Mouse (Mus musculus) forebrain, embryonic 13.5 days (tissue): ENCODE measurements around the gene Tpsg1. TPM values are rescaled to one million over a fixed set of nuclear protein-coding genes. Genes with fewer than 3 reads are reported as not detected.

Experiments used
- ATAC-seq: fragments of 200-750 bp; cut with Nextera tagmentation; 2 replicates; pipeline ENCODE4 v1.8.0; 2017
- H3K27ac ChIP-seq: fragments of 300-500 bp; sonication (generic); 2 replicates; pipeline ENCODE4 v1.5.1; 2015; ENCODE audit warnings: inconsistent platforms, mild to moderate bottlenecking, moderate library complexity
- H3K27me3 ChIP-seq: fragments of 300-500 bp; sonication (generic); 2 replicates; pipeline ENCODE4 v1.6.1; 2015; ENCODE audit warnings: mild to moderate bottlenecking, inconsistent platforms
- H3K36me3 ChIP-seq: fragments of 300-500 bp; sonication (generic); 2 replicates; pipeline ENCODE4 v1.6.1; 2015; ENCODE audit warnings: mild to moderate bottlenecking, inconsistent platforms; ENCODE audit not compliant: poor library complexity, severe bottlenecking
- H3K4me1 ChIP-seq: fragments of 300-500 bp; sonication (generic); 2 replicates; pipeline ENCODE4 v1.6.1; 2015; ENCODE audit warnings: inconsistent platforms
- H3K4me2 ChIP-seq: fragments of 300-500 bp; sonication (generic); 2 replicates; pipeline ENCODE4 v1.6.1; 2015; ENCODE audit warnings: inconsistent platforms, mild to moderate bottlenecking, moderate library complexity
- H3K4me3 ChIP-seq: fragments of 300-500 bp; sonication (generic); 2 replicates; pipeline ENCODE4 v1.5.1; 2015; ENCODE audit warnings: mild to moderate bottlenecking, inconsistent platforms
- H3K9ac ChIP-seq: fragments of 300-500 bp; sonication (generic); 2 replicates; pipeline ENCODE4 v1.6.1; 2015; ENCODE audit warnings: mild to moderate bottlenecking, inconsistent platforms
- H3K9me3 ChIP-seq: fragments of 300-500 bp; sonication (generic); replicated peaks from 2 replicates; pipeline ENCODE4 v1.6.1; 2016; ENCODE audit warnings: inconsistent platforms
- WGBS: fragments of 180-500 bp; shearing (Covaris S2); methylation state at CpG from one replicate; pipeline ENCODE4 v1.1.7; 2015; 5-methylcytosine and 5-hydroxymethylcytosine counted together
- polyA plus RNA-seq: library from polyadenylated mRNA; unstranded; fragments of >200 nt; fragmentation: Nextera tagmentation; extraction: Ambion mirVana; gene quantifications from 2 replicates; pipeline ENCODE4 v1.2.1, GENCODE M21; 2015

Gene Tpsg1
- 0.66 and 1.0 TPM in 2 replicates for polyA plus RNA-seq

- Histone ChIP-seq H3K4me1 (no peaks in the 10 kb centered on the region), H3K4me3 (no peak within 1 kb of the TSS), H3K27ac (no peak within 1 kb of the TSS), H3K9ac (no peak within 1 kb of the TSS), H3K36me3 (no peaks in the 10 kb centered on the region), H3K4me2 (no peak within 1 kb of the TSS), H3K27me3 (0 out of 2 replicates have a peak, but pooled peaks cover 12% of the 10 kb centered on the region), H3K9me3 (no peaks in the 10 kb centered on the region)
- WGBS: 77% methylated on average over 3 of the region's 3 CpGs
- no peak for ATAC-seq
These were observed at the start of gene Tpsg1 for GRCm38 (mm10) chr17:25368973-25369372. Gene Tpsg1 (plus strand): TSS chr17:25369273.

- Histone ChIP-seq H3K4me1 (no peaks in the 10 kb centered on the region), H3K27me3 (no peaks in the 10 kb centered on the region), H3K9me3 (no peaks in the 10 kb centered on the region), H3K4me2 (no peak overlapping the region), H3K27ac (no peak overlapping the region), H3K36me3 (no peaks in the 10 kb centered on the region), H3K4me3 (no peak overlapping the region), H3K9ac (no peak overlapping the region)
- 92% methylated on average over 8 of the region's 8 CpGs for WGBS
- ATAC-seq: no peak
These were observed 48.3 kb upstream of the Tpsg1 start for GRCm38 (mm10) chr17:25320819-25321218.

DNA sequence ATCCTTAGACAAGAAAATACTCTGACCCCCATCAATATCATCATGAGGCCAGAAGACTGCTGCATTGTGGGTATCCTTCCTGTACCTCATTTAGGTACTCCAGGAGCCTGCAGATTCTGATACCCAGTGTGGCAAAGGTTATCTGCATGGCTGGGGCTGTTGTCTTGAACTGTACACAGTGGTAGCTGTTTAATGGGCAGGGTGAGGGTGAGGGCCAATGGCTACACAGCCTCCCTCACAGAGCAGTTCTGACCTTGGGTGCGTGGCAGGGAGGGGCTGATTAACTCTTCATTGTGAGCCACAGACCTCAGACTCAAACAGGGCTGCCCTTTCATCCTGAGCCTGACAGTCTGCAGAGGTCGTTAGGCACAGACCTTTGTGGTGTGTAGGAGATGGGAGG is 46.1 kb upstream of the Tpsg1 start:
- Histone ChIP-seq H3K27me3 (no peaks in the 10 kb centered on the region), H3K27ac (no peak overlapping the region), H3K36me3 (no peaks in the 10 kb centered on the region), H3K4me2 (no peak overlapping the region), H3K4me1 (no peaks in the 10 kb centered on the region), H3K9me3 (no peaks in the 10 kb centered on the region), H3K4me3 (no peak overlapping the region), H3K9ac (no peak overlapping the region)
- ATAC-seq: no peak
- 16% methylated on average over 2 of the region's 2 CpGs for WGBS

GRCm38 (mm10) chr17:25332321-25332720 is 36.8 kb upstream of the Tpsg1 start:
- Histone ChIP-seq H3K9ac (no peak overlapping the region), H3K4me2 (no peak overlapping the region), H3K36me3 (no peaks in the 10 kb centered on the region), H3K27me3 (peaks cover 33% of the 10 kb centered on the region), H3K27ac (no peak overlapping the region), H3K9me3 (no peaks in the 10 kb centered on the region), H3K4me1 (no peaks in the 10 kb centered on the region), H3K4me3 (no peak overlapping the region)
- ATAC-seq: no peak
- 85% methylated on average over 9 of the region's 9 CpGs for WGBS

DNA sequence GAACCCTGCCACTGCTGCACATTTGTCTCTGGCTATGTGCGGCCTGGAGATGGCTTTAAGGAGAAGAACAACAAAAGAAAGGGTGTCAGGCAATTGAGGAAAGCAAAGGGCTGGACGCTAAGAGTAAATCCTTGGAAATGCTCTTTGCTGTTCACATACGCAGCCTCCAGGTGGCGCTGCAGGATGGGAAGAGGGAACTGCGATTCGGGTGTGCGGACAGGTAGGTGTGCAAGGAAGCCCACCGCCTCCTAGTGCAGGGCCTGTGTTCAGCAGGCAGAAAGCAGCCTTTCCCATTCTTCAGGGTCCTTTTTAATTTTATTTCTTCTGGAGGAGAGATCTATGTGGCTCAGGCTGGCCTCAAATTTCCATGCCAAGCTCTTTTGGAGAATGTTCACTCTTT is 35.1 kb upstream of the Tpsg1 start:
- Histone ChIP-seq H3K4me3 (no peak overlapping the region), H3K4me1 (no peaks in the 10 kb centered on the region), H3K9ac (no peak overlapping the region), H3K4me2 (no peak overlapping the region), H3K36me3 (no peaks in the 10 kb centered on the region), H3K27ac (no peak overlapping the region), H3K9me3 (no peaks in the 10 kb centered on the region), H3K27me3 (peaks cover 30% of the 10 kb centered on the region)
- no peak for ATAC-seq
- 3% methylated on average over 8 of the region's 8 CpGs for WGBS

DNA sequence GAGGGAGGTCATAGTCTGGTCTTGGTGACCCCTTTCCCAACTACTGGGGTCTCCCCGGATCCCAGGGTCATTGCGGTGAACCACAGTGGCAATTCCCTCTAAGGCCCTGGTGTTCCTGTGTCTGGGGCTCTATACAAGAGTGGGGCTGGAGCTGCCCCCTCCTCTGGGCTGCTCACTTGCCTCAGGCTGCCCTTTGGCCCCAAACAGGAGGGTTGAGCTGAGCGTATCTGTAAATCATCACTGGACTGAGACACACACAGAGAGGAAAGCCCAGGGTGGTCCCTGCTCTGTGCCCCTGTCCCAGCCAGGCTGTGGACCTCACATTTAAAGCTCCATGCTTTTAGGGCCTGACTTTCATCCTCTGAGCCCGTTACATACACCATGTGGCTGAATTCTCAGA is 30.9 kb upstream of the Tpsg1 start:
- H3K27ac ChIP-seq: no peak overlapping the region
- no peaks in the 10 kb centered on the region for H3K9me3 ChIP-seq
- no peaks in the 10 kb centered on the region for H3K4me1 ChIP-seq
- no peak overlapping the region for H3K4me3 ChIP-seq
- H3K9ac ChIP-seq: no peak overlapping the region
- H3K27me3 ChIP-seq: peaks cover 13% of the 10 kb centered on the region; the same call in 1 of the 2 replicates
- WGBS: 84% methylated on average over 4 of the region's 4 CpGs
- no peak for ATAC-seq
- no peak overlapping the region for H3K4me2 ChIP-seq
- H3K36me3 ChIP-seq: no peaks in the 10 kb centered on the region

DNA sequence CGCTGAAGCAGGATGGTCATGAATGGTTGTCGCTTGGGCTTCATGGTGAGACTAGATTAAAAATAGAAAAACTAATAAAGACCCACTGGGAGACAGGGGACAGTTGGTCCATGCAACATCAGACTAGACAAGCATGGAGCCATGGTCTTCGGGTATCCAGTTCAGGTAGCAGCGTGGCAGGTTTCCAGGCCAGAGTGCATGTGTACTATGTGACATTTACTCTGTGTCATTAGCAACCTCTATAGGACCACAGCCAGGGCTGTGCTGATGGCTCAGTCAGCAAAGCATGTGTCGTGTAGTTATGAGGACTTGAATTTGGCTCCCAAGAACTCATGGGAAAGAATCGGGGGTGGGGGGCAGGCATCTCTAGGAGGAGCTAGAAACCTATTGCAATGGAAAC is 29.1 kb upstream of the Tpsg1 start:
- Histone ChIP-seq H3K4me3 (no peak overlapping the region), H3K4me2 (no peak overlapping the region), H3K27me3 (peaks cover 3% of the 10 kb centered on the region; the same call in 1 of the 2 replicates), H3K9ac (no peak overlapping the region), H3K4me1 (no peaks in the 10 kb centered on the region), H3K27ac (no peak overlapping the region), H3K36me3 (no peaks in the 10 kb centered on the region), H3K9me3 (no peaks in the 10 kb centered on the region)
- no peak for ATAC-seq
- 84% methylated on average over 6 of the region's 6 CpGs for WGBS

DNA sequence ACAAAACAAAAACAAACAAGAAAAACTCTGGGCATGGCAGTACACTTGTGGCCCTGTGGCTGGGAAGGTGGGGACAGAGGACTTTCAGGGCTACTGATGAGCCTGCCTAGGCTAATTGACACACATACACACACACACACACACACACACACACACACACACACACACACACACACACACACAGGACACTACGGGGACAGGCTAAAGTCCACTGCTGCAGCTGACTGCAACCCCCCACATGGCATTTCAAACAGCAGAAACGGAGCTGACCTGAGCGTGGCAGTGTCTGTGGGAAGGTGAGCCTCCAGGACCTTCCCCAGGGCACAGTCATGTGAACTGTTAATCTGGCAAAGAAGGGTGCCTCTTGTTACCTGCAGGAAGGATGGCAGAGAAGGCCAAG is 27.6 kb upstream of the Tpsg1 start:
- no peak for ATAC-seq
- H3K36me3 ChIP-seq: no peaks in the 10 kb centered on the region
- H3K9ac ChIP-seq: no peak overlapping the region
- H3K27me3 ChIP-seq: no peaks in the 10 kb centered on the region
- no peak overlapping the region for H3K4me2 ChIP-seq
- WGBS: 65% methylated on average over 3 of the region's 3 CpGs
- H3K4me1 ChIP-seq: no peaks in the 10 kb centered on the region
- H3K27ac ChIP-seq: no peak overlapping the region
- H3K4me3 ChIP-seq: no peak overlapping the region
- no peaks in the 10 kb centered on the region for H3K9me3 ChIP-seq

DNA sequence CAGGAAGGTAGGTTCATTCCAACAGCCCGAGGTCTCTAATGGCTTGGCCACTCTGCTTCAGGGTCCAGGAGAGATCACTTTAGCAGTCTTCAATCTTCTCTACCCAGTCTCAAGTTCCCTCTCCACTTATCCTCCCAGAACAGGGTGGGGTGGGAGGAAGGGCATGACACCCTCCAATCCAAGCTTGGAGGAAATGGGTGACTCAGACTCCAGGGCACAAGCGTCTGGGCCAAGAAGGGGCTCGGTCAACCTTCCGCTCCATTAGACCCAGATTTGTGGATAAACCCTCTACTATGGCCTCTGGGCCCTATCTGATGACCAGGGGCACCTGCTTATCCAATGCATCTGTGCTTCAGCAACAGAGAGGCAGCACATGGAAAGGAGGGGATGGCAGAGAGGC is 23.6 kb upstream of the Tpsg1 start, which contains the start of gene Tpsab1:
Gene Tpsab1 (minus strand): TSS at position 101 of the 400 bp plus-strand sequence.
- Histone ChIP-seq H3K4me1 (no peaks in the 10 kb centered on the region), H3K4me3 (no peak within 1 kb of the TSS), H3K27ac (no peak within 1 kb of the TSS), H3K9ac (no peak within 1 kb of the TSS), H3K27me3 (0 out of 2 replicates have a peak, but pooled peaks cover 4% of the 10 kb centered on the region), H3K9me3 (no peaks in the 10 kb centered on the region), H3K36me3 (no peaks in the 10 kb centered on the region), H3K4me2 (no peak within 1 kb of the TSS)
- ATAC-seq: no peak
- WGBS: 92% methylated on average over 4 of the region's 4 CpGs

DNA sequence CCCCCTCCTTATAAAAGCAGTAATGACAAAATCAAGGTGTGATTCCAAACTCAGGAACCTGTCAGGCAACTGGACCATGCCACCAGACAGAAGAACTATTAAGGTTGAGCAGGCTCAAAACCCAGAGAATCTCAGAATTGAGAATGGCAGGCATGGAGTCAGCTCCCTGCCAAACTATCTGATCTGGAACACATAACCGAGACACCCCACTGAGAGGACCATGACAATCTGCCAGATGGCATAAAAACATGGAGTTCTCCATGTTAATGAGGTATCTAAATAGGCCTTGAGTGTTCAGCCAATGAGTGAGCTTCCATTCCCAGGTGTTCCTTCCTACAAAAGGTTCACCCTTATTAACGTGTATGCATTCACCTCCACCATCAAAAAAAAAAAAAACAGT is 7.8 kb upstream of the Tpsg1 start:
- Histone ChIP-seq H3K9me3 (no peaks in the 10 kb centered on the region), H3K4me1 (no peaks in the 10 kb centered on the region), H3K27ac (no peak overlapping the region), H3K9ac (no peak overlapping the region), H3K36me3 (no peaks in the 10 kb centered on the region), H3K4me3 (no peak overlapping the region), H3K4me2 (no peak overlapping the region), H3K27me3 (peaks cover 3% of the 10 kb centered on the region; the same call in 1 of the 2 replicates)
- no peak for ATAC-seq
- WGBS: 72% methylated on average over 2 of the region's 2 CpGs

DNA sequence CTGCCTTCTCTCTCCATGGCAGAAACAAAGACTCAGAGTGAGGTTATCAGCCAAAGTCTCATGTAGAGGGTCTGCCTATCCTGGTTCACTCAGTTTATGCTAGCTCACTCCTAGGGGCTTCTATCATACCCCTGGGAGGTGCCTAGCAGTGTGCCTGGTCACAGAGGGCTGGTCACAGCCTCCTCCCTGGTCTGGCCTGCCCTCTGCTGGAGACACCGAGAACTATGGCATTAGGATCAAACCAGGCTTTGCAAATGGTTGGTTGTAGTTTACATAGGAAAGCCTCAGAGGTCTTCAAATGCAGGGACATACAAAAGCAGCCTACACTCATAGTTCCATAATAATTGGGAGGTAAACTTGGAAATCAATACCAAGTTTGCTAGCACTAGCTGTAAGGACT is 5.3 kb upstream of the Tpsg1 start:
- H3K27ac ChIP-seq: no peak overlapping the region
- no peaks in the 10 kb centered on the region for H3K9me3 ChIP-seq
- no peak overlapping the region for H3K4me3 ChIP-seq
- H3K4me1 ChIP-seq: no peaks in the 10 kb centered on the region
- H3K4me2 ChIP-seq: no peak overlapping the region
- peaks cover 3% of the 10 kb centered on the region; the same call in 1 of the 2 replicates for H3K27me3 ChIP-seq
- no peak for ATAC-seq
- H3K36me3 ChIP-seq: no peaks in the 10 kb centered on the region
- no peak overlapping the region for H3K9ac ChIP-seq
- WGBS: 4% methylated on average over 1 of the region's 1 CpGs

- Histone ChIP-seq H3K4me1 (no peaks in the 10 kb centered on the region), H3K4me2 (no peak within 1 kb of the TSS), H3K36me3 (no peaks in the 10 kb centered on the region), H3K27ac (no peak within 1 kb of the TSS), H3K9ac (no peak within 1 kb of the TSS), H3K4me3 (no peak within 1 kb of the TSS), H3K27me3 (no peaks in the 10 kb centered on the region), H3K9me3 (no peaks in the 10 kb centered on the region)
- 88% methylated on average over 2 of the region's 2 CpGs for WGBS
- ATAC-seq: no peak
These were observed 3.1 kb upstream of the Tpsg1 start, which contains the start of gene Tpsb2 for GRCm38 (mm10) chr17:25366005-25366404. Gene Tpsb2 (plus strand): TSS chr17:25366305.

- peaks cover 27% of the 10 kb centered on the region; the same call in 1 of the 2 replicates for H3K36me3 ChIP-seq
- H3K4me1 ChIP-seq: no peaks in the 10 kb centered on the region
- ATAC-seq: no peak
- no peak overlapping the region for H3K27ac ChIP-seq
- H3K4me3 ChIP-seq: no peak overlapping the region
- WGBS: 74% methylated on average over 8 of the region's 8 CpGs
- 0 out of 2 replicates have a peak, but pooled peaks cover 12% of the 10 kb centered on the region for H3K27me3 ChIP-seq
- no peaks in the 10 kb centered on the region for H3K9me3 ChIP-seq
- no peak overlapping the region for H3K4me2 ChIP-seq
- H3K9ac ChIP-seq: no peak overlapping the region
These were observed 3.4 kb downstream of the Tpsg1 start for GRCm38 (mm10) chr17:25372491-25372890.
